Mouse (Mus musculus): ENCODE measurements at regions not wholly inside any gene's neighbourhood (a gene's known extent, or its start where the extent isn't known, plus 50 kb on each side); places are given as distances from the start of the nearest gene placed in this dataset.

DNA sequence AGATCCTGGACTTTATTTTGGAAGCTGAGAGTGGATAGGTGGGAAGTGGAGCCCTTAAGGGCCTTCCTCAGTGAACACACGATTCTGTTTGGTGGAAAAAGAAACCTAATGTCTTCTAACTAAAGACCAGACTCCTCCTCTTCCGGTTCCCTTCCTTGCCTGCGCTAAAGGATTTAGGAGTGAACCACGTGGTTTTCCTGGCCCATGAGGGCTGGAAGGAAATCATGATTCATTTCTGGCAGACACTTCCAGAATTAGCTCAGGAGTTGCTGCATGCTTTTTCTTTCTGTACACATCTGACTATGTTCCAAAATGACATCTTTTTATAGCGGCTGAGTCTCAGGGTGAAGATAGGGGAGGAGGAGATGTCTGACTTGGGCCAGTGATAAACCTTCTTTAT, 109.8 kb downstream of the Drd1 start:
- TF ChIP-seq UBTF (IDR thresholded peaks at IDR 0.05; ENCODE audit: borderline replicate concordance, insufficient read depth, low read depth, low read length) (no peak), CTCF (IDR thresholded peaks at IDR 0.05 in 2 of 3, conservative IDR thresholded peaks at IDR 0.05 in 1 of 3; ENCODE audit: control insufficient read depth in 1 of 3, insufficient read depth in 1 of 3, low read depth in 2 of 3, low read length in 3 of 3, poor library complexity in 1 of 3, severe bottlenecking in 1 of 3) (no peak), ZNF384 (IDR thresholded peaks at IDR 0.05; ENCODE audit: low read depth, low read length) (no peak), ZC3H11A (IDR thresholded peaks at IDR 0.05; ENCODE audit: low read depth, low read length) (no peak), SMC3 (IDR thresholded peaks at IDR 0.05; ENCODE audit: low read depth, low read length) (no peak)
- H3K27ac ChIP-seq (ENCODE audit: control insufficient read depth, low read depth, low read length) = no peak overlapping the region
- no peaks in the 10 kb centered on the region for H3K9me3 ChIP-seq (replicated peaks; ENCODE audit: insufficient read depth, low read length)
- H3K27me3 ChIP-seq (ENCODE audit: control insufficient read depth in 1 of 2, insufficient read depth in 2 of 2, low read length in 2 of 2) = no peaks in the 10 kb centered on the region
- no peaks in the 10 kb centered on the region for H3K36me3 ChIP-seq (ENCODE audit: control insufficient read depth in 1 of 2, insufficient read depth in 2 of 2, low read length in 2 of 2)
- no peaks in the 10 kb centered on the region for H3K79me2 ChIP-seq (ENCODE audit: control insufficient read depth, insufficient read depth, low read length, poor library complexity)
- no peak overlapping the region for H3K4me3 ChIP-seq (ENCODE audit: control insufficient read depth in 1 of 2, insufficient read depth in 1 of 2, low read depth in 2 of 2, low read length in 2 of 2)
- H3K4me1 ChIP-seq (ENCODE audit: control insufficient read depth in 1 of 2, insufficient read depth in 2 of 2, low read length in 2 of 2) = no peaks in the 10 kb centered on the region
- DNase-seq (ENCODE audit: low read depth, low spot score) = no peak
- no peak overlapping the region for H3K9ac ChIP-seq (ENCODE audit: control insufficient read depth, low read depth, low read length, poor library complexity, severe bottlenecking)

DNA sequence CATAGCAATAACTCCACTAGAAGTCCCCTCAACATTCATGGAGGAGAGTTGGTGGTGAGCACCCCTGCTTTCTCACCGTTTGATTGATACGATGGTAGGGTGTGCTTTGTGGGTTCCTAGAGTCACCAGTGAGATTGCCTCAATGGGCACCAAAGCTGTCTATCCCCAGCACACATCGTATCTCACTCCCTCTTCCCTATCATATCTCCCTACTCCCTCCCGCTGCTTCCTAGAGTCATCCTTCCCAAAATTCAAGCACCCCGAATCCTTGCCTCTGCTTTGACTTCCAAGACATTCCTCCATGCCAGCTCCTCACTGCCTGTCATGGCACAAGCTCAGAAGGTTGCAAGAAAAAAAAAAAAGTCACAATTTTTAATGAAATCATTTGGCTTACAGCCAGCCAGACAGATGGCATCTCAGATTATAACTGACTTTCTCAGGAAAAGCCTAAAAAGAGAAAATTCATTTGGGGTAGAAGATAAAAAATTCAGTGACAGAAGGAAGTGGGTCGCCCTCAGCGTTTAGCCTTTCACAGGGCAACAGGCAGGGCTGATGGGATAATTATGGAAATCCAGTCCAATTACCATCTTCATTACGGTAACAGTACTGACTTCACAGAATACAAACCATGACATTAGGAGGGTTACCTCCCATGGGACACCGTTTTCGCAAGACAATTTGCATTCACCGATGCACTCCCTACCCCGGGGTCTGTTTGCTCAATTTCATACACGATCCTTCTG, 114.3 kb downstream of the Drd1 start:
- TF ChIP-seq MXI1 (IDR thresholded peaks at IDR 0.05; ENCODE audit: low read depth, low read length) (no peak), EP300 (IDR thresholded peaks at IDR 0.05; ENCODE audit: low read depth in 1 of 2, low read length in 2 of 2) (no peak), USF2 (IDR thresholded peaks at IDR 0.05; ENCODE audit: borderline replicate concordance in 1 of 2, insufficient read depth in 1 of 2, low read depth in 1 of 2, low read length in 2 of 2) (no peak), MYB (IDR thresholded peaks at IDR 0.05; ENCODE audit: low read depth, low read length) (no peak), BHLHE40 (IDR thresholded peaks at IDR 0.05; ENCODE audit: borderline replicate concordance, low read depth, low read length) (no peak), MAFK (IDR thresholded peaks at IDR 0.05; ENCODE audit: borderline replicate concordance, low read depth, low read length) (no peak), GATA1 (IDR thresholded peaks at IDR 0.05; ENCODE audit: low read depth, low read length) (no peak), MEF2A (IDR thresholded peaks at IDR 0.05; ENCODE audit: extremely low read depth, insufficient replicate concordance, low read depth, low read length, poor library complexity, severe bottlenecking) (no peak), ZMIZ1 (IDR thresholded peaks at IDR 0.05; ENCODE audit: low read depth, low read length) (no peak)
- Histone ChIP-seq H3K9me3 (replicated peaks; ENCODE audit: insufficient read depth, low read length) (no peaks in the 10 kb centered on the region), H3K27ac (ENCODE audit: control insufficient read depth, low read depth, low read length) (no peak overlapping the region), H3K9ac (ENCODE audit: control insufficient read depth, low read depth, low read length, poor library complexity, severe bottlenecking) (no peak overlapping the region), H3K4me3 (ENCODE audit: control insufficient read depth in 1 of 2, insufficient read depth in 1 of 2, low read depth in 2 of 2, low read length in 2 of 2) (no peak overlapping the region), H3K36me3 (ENCODE audit: control insufficient read depth in 1 of 2, insufficient read depth in 2 of 2, low read length in 2 of 2) (no peaks in the 10 kb centered on the region), H3K79me2 (ENCODE audit: control insufficient read depth, insufficient read depth, low read length, poor library complexity) (no peaks in the 10 kb centered on the region), H3K27me3 (ENCODE audit: control insufficient read depth in 1 of 2, insufficient read depth in 2 of 2, low read length in 2 of 2) (no peaks in the 10 kb centered on the region), H3K4me1 (ENCODE audit: control insufficient read depth in 1 of 2, insufficient read depth in 2 of 2, low read length in 2 of 2) (no peaks in the 10 kb centered on the region)
- DNase-seq (ENCODE audit: low read depth, low spot score) = no peak
